Mouse (Mus musculus) cerebellum, postnatal 14 days (tissue): Measurements from ENCODE around the gene Ints12.
A peak's percentile ranks its signal among the peaks of the same experiment; 100 is the strongest.

Source experiments
- DNase-seq, 2 experiments: peaks; one replicate each; pipeline ENCODE4 v3.0.0; 2021; ENCODE audit warnings: mixed read lengths in 2 of 2

Ints12 gene

DNA sequence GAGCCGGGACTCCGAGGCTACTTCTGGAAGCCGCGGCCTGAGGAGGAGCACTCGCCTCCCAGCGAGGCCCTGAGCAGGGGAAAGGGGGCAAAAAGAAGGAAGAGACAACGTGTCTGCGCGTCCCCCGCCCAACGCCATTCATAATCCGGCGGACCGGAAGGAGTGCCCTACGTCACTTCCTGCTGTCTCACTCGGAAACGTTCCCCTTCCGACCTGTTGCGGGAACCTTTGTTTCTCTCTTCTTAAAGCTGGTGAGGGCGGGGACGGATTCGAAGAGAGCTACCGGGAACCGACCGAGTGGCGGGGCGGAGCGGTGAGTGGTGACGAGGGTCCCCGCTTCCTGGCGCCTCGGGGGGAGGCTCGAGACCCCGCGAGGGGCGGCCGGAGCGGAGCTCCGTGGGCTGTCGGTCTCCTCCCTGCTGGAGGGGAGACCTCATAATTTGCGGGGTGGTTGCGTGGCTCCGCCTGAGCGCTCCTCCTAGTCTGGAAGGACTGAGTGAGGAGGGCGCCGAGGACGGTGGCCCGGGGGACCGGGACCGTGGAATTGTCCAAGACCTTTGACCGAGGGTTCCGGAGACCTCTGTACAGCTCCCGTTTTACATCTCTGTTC, at the start of gene Ints12, which contains the start of gene Gstcd:
Gene Ints12 (plus strand): TSS at position 177 of the 610 bp plus-strand sequence.
Gene Gstcd (minus strand): TSS at position 370 of the 610 bp plus-strand sequence.
- peak; percentile 96 to 97 for DNase-seq

DNA sequence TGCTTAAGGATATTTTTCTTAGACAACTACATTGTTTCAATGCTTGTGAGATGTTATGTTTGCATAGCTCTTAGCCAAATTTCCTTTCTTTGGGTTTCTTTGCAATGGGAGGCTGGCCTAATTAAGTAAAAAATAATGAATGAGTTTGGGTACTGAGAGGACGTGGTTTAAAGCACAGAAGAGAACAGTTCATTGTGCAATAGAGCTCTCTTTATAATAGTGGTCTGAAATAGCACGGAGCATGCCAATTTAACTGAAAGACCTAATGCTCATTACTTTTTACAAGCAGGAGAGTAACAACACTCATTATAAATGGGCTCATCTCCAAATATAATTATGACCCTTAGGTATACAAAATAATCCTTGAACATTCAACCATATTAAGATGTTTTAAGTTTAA, 39.6 kb upstream of the Ints12 start:
- DNase-seq, result no peak

DNA sequence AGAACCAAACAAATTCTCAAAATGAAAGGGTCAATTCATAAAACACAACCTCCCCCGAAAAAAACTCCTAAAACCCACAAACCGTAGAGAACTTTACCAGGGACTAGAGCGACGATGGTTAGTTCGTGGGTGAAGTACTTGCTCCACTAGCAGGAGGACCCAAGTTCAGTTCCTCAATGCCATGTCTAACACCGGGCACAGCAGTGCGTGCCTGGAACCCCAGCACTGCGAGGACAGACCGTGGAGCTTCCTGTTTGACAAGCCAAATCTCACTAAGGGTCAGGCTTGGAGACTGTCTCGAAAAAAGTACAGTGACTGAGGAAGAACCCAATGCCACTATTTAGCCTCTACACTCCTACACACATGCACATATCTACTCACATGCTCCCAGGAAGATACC, 16.1 kb upstream of the Ints12 start:
- DNase-seq, result no peak

- no peak for DNase-seq
Observed at GRCm38 (mm10) chr3:133082736-133083135, 8.9 kb upstream of the Ints12 start.

GRCm38 (mm10) chr3:133085858-133086257, 5.8 kb upstream of the Ints12 start:
- DNase-seq, result peak in 1 of 2 experiments; percentile 22

GRCm38 (mm10) chr3:133090247-133091120, 1.2 kb upstream of the Ints12 start:
- DNase-seq, result no peak

- peak in 1 of 2 experiments; percentile 67 for DNase-seq
Observed at GRCm38 (mm10) chr3:133091121-133091663, 448 bp upstream of the Ints12 start.

DNA sequence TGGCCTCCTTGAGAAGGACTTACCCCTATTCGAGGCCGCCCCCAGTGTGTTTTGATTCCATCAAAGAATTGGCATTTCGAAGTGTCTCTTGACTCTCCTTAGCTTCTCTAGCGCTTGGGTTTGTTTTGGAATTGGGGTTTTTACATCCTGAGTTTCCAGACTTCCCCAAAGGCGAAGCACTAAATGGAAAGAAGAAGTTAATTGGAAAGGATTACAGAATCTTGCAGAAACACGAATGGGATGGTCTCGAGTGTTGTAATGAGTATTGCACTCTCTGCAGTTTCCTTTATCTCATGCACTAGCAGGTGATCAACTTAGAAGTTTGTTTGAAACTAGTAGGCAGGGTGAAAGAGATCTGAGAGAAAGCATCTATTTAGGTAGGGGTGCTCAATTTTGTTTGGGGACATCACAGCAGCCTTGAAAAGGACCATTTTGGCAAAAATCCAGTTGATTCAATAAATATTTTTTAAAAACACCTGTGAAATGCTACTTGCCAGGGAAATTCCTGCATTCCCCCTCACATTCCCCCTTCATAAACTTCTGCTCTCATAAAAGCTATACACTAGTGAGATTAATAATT, 724 bp downstream of the Ints12 start:
- no peak for DNase-seq

DNA sequence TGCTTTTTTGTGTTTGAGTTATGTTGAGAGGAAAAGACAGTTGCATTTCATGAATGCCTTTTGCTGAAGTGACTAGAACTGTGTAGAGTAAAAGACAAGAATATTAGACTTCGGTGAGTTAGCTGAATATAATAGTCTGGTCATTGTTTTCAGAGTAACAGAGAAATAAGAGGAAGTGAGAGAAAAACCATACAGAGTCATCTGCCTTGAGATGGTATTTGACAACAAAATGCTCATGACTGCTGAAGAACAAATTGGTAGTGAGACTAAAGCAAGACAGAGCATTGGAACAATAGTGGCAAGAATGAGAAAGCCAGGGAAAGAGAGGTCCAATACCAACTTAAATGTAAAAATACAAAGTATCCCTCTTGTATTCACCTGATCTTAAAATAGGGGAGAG, 1.3 kb downstream of the Ints12 start:
- DNase-seq, result no peak

- no peak for DNase-seq
Observed at GRCm38 (mm10) chr3:133094305-133094704, 2.7 kb downstream of the Ints12 start.

- DNase-seq, result no peak
Observed at GRCm38 (mm10) chr3:133097936-133098335, 6.3 kb downstream of the Ints12 start.

DNA sequence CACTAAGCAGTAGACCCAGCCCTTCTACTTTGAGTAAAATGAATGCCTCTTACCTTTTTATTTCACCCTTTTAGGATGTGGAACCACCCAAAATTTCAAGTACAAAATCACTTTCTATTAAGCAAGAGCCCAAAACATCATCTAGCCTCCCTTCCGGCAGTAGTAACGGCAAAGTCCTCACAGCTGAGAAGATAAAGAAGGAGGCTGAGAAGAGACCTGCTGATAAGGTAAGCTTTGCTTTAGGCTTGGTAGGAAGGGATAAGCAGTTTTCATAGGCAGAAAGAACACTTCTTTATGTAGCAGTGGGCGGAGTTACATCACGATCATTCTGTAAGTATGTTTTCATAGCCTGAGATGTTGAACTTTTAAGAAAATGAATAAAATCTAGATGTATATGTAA, 6.7 kb downstream of the Ints12 start:
- DNase-seq, result no peak

DNA sequence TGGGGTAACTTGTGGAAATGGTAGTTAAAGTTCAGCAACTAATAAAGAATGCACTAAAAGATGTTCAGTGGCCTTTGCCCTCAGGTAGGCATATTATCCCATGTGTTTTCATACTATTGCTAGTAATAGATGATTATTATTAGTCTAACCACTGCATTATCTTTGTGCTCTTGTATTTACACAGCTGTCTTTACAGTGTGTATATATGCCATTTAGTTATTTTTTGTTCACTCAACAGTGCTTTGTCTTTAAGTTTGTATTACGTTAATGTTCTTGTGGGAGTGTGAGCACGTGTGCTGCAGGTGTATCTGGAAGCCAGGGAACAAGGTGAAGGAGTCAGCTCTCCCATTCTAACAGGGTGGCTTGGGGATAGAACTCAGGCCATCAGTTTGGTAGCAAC, 7.3 kb downstream of the Ints12 start:
- no peak for DNase-seq

DNA sequence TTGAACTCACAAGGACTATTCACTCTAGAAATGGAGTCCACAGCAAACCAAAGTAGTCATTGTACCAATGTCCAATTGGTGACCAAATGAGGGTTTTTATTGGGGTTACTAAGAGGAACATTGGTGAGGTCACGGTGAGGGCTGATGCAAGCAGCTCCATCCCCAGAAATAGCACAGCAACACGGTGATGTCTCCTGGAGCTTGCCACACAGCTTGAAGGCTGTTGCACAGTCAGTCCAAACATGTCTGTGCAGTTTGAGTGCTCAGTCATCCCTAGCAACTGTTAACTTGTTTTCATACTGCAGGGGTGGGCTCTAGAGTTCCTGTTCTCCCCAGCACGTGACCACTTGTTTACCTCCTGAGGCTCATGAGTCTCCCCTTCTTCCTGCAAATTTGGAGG, 12.1 kb downstream of the Ints12 start:
- DNase-seq, result no peak

DNA sequence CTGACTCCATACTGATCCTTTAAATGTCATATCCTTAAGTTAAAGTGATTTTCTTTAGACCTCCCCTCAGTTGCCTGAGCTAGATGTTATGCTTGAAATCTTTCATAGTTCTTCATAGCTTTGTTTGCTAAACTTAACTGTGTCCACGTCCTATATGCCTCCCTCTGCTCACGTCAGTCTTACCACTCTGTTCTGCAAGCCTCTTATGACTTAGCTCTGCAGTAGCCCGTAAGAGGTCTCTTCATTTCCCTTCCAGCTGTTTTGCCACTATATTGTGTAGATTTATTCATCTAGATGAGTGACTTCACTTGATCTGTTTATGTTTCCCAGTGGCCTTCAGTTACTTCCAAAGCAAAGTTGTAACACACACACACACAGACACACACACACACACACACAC, 12.8 kb downstream of the Ints12 start:
- no peak for DNase-seq

DNA sequence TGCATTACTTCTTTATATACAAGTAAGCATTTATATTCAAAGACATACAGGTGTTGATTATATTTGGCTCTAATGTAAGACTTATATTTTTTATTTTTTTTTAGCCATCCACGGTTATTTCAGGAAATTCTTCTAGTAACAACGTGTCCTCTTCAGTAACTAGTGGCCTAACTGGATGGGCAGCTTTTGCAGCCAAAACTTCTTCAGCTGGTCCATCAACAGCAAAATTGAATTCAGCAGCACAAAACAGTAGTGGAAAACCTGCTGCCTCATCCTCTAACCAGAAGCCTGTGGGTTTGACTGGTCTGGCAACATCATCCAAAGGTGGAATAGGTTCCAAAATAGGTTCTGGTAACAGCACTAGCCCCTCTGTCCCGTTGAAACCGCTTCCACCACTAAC, 17.1 kb downstream of the Ints12 start:
- no peak for DNase-seq

DNA sequence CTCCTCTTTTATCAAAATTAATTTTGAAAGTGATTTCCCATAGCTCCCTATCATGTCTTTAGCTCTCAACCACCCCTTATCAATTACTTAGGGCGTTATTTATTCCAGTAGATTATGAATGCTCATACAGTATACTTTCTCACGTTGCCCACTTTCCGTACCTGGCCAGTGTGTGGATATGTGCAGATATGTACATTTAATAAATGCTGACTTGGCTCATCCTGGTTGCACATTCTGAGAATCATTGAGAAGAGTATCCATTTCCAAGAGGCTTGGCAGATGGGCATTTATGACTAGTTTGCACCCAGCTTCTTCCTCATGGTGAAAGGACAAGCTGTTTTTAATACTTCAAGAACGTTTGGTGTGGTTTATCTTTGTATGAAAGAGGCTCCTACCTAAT, 18.2 kb downstream of the Ints12 start:
- no peak for DNase-seq

DNA sequence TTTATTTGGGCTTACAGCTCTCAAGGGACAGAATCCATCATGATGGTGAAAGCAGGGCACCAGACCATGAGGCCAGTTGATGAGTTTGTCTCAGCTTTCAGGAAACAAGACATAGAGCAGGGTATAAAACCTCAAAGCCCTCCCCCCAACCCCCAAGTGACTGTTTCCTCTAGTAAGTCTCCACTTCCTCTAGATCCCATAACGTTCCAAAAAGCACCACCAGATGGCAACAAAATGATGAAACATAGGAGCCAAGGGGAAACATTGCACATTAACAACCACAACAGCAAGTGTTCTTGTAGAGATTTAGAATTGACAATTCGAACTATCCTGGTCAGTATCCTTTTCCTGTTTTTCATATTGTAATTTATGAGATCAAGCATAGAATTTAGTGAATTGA, 20.1 kb downstream of the Ints12 start:
- DNase-seq, result peak; percentile 60 to 68

- DNase-seq, result no peak
Observed at GRCm38 (mm10) chr3:133113281-133113680, 21.6 kb downstream of the Ints12 start.

DNA sequence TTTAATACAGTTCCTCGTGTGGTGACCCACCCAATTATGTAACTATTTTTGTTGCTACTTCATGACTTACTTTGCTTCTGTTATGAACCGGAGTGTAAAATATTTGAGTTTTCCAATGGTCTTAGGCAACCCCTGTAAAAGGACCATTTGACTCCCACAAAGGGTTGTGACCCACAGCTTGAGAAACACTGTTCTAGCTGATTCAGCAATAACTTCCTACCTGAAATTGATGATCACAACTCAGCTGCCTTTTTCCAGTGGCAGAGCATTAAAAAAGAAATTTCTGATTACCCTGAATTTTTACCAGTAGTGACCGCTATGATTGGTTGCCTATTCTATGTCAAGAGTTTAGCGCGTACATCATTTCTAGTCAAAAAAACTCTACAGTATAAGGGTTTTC, 39.7 kb downstream of the Ints12 start:
- DNase-seq, result no peak

GRCm38 (mm10) chr3:133132611-133133010, 41.0 kb downstream of the Ints12 start:
- DNase-seq, result peak; percentile 26 to 39

- no peak for DNase-seq
Observed at GRCm38 (mm10) chr3:133141877-133142276, 50.2 kb downstream of the Ints12 start.

DNA sequence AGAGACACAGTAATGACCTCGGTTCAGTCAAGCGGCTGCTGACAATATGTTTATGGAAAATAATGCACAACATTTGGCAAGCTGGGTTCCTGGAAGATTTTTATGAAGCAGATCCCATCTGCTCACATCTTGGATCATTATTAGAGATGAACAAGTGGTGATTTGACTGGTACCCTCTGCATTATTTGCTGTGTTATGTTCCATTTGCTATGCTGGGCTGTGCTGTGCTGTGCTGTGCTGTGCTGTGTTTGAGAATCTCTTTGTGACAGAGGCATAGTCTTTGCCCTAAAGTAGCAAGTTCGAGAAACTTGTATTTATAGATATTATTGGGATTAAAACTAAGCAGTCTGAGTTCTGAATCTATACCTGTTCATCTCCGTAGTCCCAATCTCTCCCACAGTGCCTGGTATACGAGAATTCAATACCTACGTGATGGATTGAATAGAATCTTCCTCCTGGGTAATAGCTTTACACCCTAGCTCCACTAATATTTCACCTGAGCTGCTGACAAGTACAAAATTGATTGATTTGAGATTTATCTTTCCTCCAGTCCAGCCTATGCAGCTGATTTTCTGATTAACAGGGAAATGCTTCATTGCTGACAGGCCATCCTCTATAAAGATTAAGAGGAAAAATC, 53.0 kb downstream of the Ints12 start:
- no peak for DNase-seq
